Mouse (Mus musculus) left cerebral cortex, postnatal 14 days (tissue): ENCODE data around the gene Ugt1a1. TPM values are rescaled to one million over a fixed set of nuclear protein-coding genes. Genes with fewer than 3 reads are reported as not detected.
"Not testable (repeated sequence)": the region's sequence is repeated elsewhere in the genome, so short reads cannot be mapped to it uniquely, and the experiment has no call there.

Source experiments
- DNase-seq, 2 experiments: peaks; one replicate each; pipeline ENCODE4 v3.0.0; 2021 to 2022; ENCODE audit warnings: low spot score in 2 of 2, mixed read lengths in 1 of 2
- intact Hi-C: fragments of 180-260 bp; cut with DNase I; formaldehyde crosslinking; loops from one replicate; pipeline ENCODE4 v1.15.1; 2025
- long read RNA-seq, 2 experiments: library from polyadenylated mRNA; stranded (forward); transcript quantifications; one replicate each; pipeline ENCODE4 v2.0.0; 2021
- total RNA-seq, 2 experiments: library from RNA; stranded (reverse); gene quantifications; 2 replicates each; pipeline ENCODE4 v1.2.3; 2021

Gene Ugt1a1
- total RNA-seq, result under 1 TPM in 1 of 2 experiments, not detected in 1; 0.15 TPM
- long read RNA-seq, experiment 1, result 0 reads
- long read RNA-seq, experiment 2, result 0 reads

DNA sequence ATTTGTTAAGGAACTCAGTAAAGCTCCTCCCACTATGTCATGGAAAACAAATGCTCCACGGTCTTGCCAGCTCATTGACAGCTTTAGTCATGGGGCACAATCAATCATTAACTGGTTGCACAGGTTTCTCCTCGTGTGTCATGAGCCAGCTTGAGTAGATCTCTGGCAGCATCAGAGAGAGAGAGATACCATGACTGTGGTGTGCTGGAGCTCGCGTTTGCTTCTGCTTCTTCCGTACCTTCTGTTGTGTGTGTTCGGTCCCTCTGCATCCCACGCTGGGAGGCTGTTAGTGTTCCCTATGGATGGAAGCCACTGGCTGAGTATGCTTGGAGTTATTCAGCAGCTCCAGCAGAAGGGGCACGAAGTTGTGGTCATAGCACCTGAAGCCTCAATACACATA is at the start of gene Ugt1a1:
Gene Ugt1a1, plus strand, starts transcription at position 148 of the 400 bp plus-strand sequence.
- no peak for DNase-seq
- intact Hi-C loops, result no loop called here

- intact Hi-C loops, result no loop called here
- DNase-seq, result no peak
Measured at GRCm38 (mm10) chr1:88165711-88166110, 46.0 kb upstream of the Ugt1a1 start, which contains the start of gene Ugt1a5. Ugt1a5 (plus strand) TSS chr1:88166012.

DNA sequence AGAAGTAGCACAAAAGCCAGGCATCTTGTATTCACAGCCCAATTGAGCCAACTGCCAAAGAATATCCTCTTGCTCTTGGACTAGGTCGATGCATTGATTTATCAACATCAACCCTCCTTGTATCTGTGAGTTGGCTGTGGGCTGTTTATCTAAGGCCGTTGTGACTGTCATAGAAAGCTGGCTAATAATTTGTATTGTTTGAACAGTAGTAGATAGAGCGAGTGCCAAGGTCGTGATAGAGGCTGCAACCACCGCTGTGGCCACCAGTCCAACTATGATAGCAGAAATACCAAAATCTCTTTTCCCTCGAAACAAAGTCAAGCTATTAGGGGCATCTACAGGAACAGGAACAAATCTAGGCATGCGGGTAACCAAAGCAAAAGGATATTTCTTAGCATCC is 39.6 kb upstream of the Ugt1a1 start:
- DNase-seq, intact Hi-C loops: not testable (repeated sequence)

DNA sequence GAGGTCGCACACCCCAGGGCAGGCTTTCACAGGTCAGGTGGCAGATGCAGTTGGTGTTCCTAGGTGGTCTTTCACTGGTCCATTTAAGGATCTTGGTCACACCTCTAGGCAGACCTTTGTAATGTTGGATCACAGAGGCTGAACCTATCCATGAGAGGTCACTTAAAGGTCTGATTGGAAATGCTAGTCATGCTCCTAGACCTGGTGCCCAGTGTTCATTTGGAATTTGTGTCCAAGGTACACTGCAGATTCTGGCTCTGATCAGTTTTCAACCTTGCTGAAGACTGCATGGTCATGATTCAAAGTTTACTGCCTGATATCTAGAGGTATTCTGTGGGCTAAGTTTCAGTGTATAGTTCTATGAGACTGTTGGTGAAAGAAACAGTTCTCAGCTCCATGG is 32.1 kb upstream of the Ugt1a1 start:
- no peak for DNase-seq
- intact Hi-C loops, result no loop called here

DNA sequence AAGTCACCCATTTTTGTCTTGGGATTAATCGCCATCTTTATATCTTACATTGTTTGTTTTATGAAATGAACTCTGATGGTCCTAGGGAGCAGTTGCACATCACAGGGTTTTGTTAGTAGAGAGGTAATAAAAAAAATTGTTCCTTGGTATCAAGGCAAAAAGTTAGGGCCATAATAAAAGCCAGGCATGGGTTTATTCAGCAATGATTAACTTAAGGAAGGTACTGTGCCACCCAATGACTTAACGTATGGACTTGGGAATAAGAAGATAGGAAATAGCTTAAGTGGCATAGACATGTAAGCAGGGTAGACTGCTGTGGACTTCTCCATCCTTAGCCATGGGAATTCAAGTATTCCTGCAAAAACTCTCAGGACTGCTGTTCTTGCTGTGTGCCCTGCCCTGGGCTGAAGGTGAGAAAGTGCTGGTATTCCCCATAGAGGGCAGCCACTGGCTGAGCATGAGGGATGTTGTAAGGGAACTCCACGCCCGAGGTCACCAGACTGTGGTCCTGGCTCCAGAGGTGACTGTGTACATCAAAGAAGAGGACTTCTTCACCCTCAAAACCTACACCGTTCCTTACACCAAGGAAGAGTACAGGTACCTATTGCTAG is 25.3 kb upstream of the Ugt1a1 start:
- intact Hi-C loops, result no loop called here
- DNase-seq, result no peak

GRCm38 (mm10) chr1:88192136-88192535 is 19.6 kb upstream of the Ugt1a1 start:
- intact Hi-C loops, result no loop called here
- no peak for DNase-seq

DNA sequence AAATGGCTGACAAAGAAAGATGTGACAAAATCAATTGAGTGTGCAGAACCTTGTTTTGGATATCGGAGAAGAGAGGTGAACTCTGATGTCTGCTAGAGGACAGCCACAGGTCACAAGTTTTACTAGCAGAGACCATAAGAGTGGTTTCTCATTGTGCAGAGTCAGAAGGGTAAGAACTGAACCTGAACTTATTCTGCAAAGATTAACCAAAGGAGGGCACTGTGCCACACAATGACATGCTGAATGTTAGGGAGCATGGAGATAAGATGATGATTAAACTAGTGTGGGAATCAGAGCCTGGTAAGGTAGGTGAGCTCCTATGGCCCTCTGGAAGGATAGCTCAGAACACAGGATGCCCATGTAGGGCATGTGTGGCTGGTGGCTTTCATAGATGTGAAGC is 16.1 kb upstream of the Ugt1a1 start:
- intact Hi-C loops, result no loop called here
- DNase-seq, result no peak

DNA sequence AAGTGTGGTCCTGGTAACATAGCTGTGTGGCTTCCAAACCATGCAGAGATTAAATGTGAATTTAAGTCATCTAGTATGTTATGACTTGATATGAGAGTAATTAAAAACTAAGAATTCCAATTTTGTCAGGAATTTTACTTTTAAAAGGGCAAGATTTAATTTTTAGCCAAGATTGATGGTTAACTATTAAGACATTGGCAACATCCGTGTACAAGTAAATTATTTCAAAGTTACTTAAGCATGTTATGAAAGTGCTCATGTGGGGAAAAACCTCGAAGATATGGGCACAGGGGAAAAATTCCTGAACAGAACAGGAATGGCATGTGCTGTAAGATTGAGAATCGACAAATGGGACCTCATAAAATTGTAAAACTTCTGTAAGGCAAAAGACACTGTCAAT is 14.3 kb upstream of the Ugt1a1 start:
- no peak for DNase-seq
- intact Hi-C loops, result no loop called here

- intact Hi-C loops, result no loop called here
- no peak for DNase-seq
Measured at GRCm38 (mm10) chr1:88199996-88200395, 11.8 kb upstream of the Ugt1a1 start.

DNA sequence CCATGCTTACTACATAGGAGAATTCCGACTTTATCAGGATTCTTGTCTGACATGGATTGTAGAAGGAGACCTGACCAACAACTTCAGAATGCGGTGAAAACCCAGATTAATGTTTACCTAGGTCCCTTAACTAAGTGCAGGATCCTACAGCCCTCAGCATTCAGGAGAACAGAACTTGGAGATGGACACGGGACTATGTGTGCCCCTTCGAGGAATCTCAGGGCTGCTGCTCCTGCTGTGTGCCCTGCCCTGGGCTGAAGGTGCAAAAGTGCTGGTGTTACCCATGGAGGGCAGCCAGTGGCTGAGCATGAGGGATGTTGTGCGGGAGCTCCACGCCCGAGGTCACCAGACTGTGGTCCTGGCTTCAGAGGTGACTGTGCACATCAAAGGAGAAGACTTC is 11.3 kb upstream of the Ugt1a1 start, which contains the start of gene Ugt1a2:
Gene Ugt1a2, plus strand, starts transcription at position 146 of the 400 bp plus-strand sequence.
- DNase-seq, result no peak
- intact Hi-C loops, result no loop called here

- intact Hi-C loops, result no loop called here
Measured at GRCm38 (mm10) chr1:88205294-88205922, 6.4 kb upstream of the Ugt1a1 start, which contains the start of gene Dnajb3. Dnajb3 (minus strand) TSS chr1:88205782.

DNA sequence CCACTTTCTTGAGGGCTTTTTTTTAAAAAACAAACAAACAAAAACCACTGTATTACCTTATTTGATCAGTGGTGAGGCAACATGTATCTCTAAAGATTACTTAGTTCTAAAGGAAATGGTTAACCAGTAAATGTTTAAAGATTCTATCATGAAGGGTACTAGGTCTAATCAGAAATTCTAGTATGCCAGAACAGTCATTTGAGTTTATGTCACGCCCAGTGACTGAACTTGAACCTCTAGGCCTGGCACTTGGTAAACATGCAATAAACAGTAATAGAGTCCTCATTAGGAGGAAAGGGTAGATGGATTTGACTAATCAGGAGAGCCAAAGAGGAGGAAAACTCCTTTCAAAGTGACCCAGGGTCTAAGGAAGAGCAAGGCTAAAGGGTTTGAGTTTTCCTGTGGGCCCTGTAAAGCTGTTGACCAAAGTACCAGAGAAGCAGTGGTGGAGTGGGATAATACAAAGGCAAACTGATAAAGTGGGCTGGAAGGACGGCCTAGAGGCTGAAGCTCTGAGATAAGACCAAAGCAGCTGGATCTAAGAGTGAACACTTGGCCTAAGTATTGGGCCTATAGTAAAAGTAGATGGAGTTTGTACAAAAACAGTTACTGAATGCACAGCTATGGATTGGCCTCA is 4.8 kb upstream of the Ugt1a1 start:
- intact Hi-C loops, result no loop called here

More at GRCm38 (mm10) chr1:88205294-88205922, 6.4 kb upstream of the Ugt1a1 start, which contains the start of gene Dnajb3:
- peak; percentile 75 to 87 for DNase-seq

DNA sequence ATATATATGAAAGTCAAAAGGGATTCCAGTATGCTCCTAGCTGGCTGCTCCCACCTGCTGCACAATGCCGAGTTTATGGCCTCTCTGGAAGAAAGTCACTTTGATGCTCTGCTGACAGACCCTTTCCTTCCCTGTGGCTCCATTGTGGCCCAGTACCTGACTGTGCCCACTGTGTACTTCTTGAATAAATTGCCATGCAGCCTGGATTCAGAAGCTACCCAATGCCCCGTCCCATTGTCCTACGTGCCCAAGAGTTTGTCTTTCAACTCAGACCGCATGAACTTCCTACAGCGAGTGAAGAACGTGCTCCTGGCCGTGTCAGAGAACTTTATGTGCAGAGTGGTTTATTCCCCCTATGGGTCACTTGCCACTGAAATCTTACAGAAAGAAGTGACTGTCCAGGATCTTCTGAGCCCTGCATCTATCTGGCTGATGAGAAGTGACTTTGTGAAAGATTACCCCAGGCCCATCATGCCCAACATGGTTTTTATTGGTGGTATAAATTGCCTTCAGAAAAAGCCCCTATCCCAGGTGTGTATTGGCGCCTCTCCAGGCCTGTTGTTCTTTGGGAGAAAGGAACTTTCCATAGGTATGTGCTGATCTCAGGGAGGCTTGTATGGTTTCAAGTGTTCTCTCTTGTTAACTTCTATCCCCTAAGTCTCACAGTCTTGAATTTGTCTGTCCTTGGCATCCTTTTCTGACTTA is 734 bp downstream of the Ugt1a1 start:
- intact Hi-C loops, result no loop called here
- no peak for DNase-seq

More for the DNA sequence above, 4.8 kb upstream of the Ugt1a1 start:
- no peak for DNase-seq

DNA sequence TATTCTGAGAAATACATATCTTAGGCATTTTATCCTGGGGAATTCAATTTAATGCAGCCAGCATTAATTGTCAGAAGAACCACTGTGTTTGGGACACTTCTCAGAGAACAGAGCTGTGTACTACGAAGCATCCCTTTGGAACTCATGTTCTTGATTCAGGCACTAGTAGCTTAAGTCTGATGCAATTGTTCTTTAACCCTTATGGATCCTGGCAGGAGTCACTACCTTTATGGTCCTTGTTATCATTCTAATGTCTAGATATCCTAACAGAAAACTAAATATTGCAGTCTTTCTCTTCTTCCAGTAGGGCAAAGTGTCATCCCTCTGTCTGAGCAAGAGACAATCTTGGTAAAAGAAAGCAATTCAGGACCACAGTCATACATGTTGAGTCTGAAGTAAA is 1.3 kb downstream of the Ugt1a1 start:
- no peak for DNase-seq
- intact Hi-C loops, result no loop called here

DNA sequence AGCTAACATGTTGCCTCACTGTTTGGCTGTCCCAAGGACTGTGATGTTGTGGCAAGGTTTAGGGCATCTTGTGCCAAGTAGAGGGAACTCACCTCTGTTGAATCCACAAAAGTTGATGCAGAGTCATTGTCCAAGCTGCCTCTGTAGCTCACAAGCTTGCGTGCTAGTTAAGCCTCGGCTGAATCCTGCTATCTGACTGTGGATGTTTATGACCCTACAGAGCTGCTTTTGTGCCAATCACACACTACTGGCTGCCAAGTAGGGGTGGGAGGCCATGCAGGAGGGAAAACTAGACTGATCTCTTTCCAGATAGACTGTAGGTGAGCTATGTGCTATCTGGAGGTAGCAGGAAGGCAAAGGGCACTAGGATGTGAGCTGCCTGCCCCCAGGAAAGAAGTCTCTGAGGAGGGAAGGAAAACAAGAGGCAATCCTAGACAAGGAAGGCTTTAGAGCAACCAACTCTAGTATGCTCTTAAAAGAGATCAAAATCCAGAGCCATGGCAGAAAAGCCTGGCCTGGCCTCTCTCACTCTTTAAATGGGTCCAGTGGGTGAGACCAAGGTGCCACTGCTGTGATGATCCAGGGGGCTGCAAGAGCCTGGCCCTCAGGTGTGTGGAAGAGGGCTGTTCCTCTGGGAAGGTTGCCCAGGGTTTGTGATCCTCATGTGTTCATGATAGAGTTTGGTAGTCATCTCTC is 2.2 kb downstream of the Ugt1a1 start:
- intact Hi-C loops, result no loop called here
- DNase-seq, result no peak

- intact Hi-C loops, result no loop called here
Measured at GRCm38 (mm10) chr1:88214462-88214952, 2.7 kb downstream of the Ugt1a1 start.

GRCm38 (mm10) chr1:88215466-88216380 is 4.0 kb downstream of the Ugt1a1 start:
- DNase-seq, result no peak
- intact Hi-C loops, result no loop called here

More at GRCm38 (mm10) chr1:88214462-88214952, 2.7 kb downstream of the Ugt1a1 start:
- DNase-seq, result no peak

DNA sequence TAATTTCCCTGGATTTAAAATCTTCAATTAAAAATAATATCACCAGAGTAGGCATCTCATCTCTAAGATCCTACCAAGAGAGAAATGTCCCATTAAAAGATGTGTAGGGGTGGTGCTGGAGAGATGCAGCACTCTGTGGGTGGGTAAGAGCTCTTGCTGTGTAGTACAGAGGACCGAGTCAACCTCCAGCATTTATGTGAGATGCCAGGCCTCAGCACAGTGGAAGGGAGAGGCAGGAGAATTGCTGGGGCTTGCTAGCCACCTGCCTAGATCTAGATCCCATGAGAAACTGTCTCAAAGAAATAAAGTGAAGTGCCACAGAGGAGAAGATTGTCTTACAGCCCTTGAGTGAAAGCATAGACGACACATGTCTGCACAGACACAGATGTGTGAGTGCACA is 4.8 kb downstream of the Ugt1a1 start:
- intact Hi-C loops, result no loop called here

More for the DNA sequence above, 4.8 kb downstream of the Ugt1a1 start:
- DNase-seq, result no peak
